Mouse (Mus musculus) thymus, adult 18-20 months (tissue): Measurements from ENCODE around the gene Hpca.

Source experiments
- DNase-seq, 2 experiments: peaks; one replicate each; pipeline ENCODE4 v3.0.0; 2022; ENCODE audit warnings: mixed read lengths in 2 of 2

Hpca gene

DNA sequence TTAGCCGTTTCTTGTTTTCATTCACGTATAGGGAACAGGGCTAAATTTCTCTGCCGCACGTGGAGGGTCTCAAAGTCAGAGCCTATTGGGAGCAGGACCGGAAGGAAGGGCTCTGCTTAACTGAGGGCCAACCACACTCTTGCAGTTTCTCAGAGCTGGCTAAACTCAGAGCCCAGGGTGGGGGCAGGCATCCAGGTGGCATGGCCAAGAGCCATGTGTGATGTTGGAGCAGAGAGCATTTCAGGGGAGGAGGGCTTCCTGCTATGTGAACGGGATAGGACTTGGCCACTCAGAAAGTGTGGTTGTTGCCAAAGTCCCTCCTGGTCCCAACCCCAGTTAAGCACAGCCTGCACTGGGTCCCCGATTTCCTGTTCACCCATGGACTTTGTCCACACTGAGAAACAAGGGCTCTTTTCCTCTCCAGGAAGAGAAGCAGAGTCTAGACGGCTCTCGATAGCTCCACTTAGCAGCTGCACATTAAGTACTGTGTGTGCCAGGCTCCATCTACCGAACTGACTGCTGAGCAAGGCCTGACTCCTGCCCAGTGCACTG lies 14.4 kb downstream of the Hpca start:
- no peak for DNase-seq

DNA sequence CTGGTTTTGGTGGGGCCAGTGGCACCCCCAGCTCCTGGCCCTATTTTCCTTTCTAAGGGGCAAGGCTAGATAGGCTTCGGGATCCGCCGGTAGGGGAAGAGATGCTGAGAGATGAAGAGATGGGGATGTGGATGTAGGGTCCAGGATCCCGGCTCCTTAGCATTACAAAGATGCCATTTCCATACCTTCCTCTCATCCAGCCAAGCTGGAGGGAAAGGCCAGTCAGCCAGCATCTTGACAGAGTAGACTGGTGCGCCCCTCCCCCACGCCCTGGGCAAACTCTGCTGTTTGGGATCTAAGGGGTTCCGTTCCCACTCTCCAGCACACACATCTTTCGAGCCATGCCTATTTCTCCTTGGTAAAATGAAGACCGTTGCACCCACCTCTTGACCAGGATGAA lies 15.8 kb downstream of the Hpca start:
- no peak for DNase-seq

DNA sequence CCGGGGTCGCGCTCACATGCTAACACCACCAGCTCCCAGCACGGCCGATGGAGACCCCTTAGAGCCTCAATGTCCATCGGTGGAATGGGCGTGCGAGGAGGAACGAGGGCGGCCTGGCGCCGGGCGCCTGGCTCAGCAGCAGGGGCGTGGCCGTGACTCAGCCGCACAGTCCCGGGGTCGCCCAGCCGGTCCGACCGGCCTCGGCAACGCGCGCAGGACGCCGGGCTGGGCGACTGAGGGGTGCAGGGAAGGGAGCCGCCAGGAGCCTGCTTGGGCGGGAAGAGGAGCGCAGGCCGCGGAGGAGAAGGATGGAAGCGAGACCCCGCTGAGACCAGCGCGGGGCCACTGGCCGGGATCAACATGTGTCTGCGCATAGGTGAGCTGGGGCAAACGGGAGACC lies 16.5 kb downstream of the Hpca start, which contains the start of gene Tmem54:
Gene Tmem54 (plus strand): TSS at position 193 of the 400 bp plus-strand sequence.
- DNase-seq: no peak

DNA sequence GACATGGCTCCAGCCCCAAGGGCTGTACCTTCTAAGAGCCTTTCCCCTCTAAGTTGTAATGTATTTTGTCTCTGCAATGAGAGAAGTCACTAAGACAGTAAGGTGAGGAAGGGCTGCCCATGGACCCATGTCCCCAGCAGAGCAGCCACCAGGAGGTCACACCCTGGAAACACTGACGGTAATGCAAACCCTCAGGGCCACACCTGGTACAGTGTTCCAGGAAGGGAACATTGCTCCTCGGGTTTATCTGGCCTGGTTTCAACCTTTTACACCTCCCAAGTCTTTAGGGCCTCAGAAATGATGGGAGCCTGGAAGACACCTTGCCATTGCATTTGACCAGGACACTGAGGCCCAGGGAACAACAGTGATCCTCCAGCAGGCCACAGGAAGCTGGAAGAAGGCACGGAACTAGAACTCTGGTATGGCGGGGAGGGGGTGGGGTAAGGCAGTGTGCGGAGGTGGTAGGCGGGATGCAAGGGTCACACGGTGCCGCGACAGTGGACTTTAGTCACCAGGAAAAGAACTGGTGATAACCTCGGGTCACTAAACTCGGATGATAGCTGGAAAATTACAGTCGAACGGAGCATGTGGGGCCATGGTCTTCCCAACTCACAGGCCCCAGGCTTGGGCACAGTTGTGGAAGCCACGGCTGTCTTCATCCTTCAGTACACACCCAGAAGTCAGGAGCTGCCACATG lies 19.6 kb downstream of the Hpca start:
- no peak for DNase-seq

DNA sequence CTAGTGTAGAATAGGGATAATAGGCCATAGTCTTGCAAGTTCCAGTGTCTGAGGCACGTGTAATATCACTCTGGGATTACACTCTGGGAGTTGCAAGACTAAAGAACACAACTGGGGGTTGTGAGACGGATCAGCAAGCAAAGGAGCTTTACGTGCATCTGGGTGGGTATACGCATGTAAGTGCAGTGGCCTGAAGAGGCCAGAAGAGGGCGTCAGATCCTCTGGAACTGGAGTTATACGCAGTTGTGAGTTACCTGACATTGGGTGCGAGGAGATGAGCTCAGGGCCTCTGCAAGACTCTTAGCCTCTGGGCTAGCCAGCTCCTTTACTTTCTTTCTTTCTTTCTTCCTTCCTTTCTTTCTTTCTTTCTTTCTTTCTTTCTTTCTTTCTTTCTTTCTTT lies 24.8 kb downstream of the Hpca start:
- DNase-seq: no peak

DNA sequence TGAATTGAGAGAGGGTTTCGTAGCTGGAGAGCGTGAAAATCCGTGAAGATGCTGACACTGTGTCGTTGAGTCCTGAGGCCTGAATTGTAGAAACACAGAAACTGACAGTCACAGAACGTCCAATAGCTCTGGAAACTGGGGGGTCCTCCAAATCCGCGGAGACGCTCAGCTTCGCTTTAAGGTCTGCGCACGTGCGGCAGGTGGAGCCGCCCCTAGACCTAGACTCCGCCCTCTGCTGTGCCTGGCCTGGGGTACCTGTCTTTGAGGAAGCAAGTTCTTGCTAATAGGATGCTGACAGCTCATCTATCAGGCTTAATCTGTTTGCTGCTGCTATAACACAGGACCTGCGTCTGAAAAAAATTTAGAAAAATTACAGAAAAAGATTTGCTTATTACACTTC lies 26.6 kb downstream of the Hpca start:
- no peak for DNase-seq

DNA sequence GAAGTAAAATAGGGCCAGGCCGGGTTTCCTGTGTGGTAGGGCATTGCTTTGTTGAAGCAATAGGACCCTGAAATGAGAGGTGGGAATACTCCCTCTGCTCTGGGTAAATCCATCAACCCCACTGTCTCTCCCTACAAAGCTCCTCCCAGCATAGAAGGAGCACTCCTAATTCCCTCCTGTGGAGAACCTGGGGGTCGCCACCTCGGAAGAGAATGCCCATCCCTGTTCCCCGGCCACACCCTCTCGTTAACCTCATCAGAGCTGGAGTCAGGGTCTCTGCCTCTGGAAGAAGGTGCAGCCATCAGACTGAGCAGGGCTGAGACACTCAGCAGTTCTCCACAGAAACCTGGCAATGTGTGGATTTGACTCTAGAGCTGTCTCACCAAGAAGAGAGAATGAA lies 34.0 kb downstream of the Hpca start:
- DNase-seq: no peak

DNA sequence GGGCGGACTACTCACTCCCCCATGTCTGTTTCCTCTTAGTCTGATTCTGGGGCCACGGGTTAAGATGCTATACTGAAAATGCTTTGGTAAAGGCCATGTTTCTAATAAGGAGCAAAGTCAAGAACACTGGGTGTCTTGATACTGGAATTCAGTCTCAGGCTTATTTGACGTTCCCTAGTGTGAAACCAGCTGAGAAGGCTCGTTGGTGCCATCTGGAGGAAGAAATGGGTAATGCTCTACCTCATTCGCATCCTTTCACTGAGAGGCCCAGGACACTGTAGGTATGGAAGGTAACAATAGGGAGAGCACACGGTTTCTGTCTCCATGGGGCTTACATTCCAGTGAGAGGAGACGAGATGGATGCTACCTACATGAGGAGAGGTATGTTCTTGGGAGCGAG lies 35.8 kb downstream of the Hpca start:
- DNase-seq: peak in 1 of 2 experiments; percentile 7

DNA sequence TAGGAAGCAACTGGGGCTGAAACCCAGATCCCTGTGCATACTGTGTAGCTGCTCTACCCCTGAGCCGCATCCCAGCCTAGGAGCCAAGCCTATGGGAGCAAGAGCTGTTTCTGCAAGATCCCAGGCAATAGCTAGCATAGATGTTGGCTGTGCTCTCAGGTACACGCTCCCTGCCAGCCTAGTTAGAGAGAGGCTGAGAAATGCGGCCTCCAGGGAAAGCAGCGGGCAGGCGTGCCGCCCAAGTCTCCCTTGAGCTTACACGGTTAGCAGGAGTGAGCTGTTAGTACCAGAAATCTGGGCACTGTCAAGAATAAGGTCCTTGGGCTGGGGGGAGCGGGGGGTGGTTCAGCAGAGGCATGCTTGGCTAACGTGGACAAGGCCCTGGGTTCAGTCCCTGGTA lies 36.9 kb downstream of the Hpca start:
- DNase-seq: no peak

DNA sequence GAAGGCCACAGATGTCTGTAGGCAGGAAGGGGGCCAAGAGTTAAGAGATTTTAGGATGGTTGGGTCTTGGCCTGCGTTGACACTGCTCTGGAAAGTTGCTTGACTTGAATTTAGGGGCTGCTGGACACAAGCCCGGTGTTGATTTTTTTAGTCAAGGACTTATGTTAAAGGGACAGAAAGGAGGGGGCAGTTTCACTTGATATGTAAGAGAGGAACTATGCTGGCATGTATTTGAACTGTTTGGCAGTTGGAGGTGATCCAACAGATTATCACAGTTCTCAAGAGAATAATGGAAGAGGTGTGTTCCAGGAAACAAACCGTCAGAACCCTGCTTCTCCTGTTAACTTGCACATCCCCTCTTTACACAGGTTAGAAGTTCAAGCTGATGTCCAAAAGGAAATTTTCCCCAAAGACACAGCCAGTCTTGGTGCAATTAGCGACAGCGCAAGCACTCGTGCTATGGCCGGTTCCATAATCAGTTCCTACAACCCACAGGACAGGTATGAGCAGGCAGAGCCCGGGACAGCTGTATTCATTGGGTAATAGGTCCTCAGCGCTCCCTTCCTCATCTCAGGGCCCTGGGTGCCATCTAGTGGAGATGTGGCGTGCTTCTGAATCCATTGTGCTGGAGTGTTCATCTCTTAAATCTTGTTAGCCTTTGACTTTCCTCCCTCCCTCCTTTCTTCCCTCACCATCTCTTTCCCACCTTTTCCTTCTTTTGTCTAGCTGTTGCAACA lies 39.3 kb downstream of the Hpca start:
- DNase-seq: peak; percentile 24 to 44

DNA sequence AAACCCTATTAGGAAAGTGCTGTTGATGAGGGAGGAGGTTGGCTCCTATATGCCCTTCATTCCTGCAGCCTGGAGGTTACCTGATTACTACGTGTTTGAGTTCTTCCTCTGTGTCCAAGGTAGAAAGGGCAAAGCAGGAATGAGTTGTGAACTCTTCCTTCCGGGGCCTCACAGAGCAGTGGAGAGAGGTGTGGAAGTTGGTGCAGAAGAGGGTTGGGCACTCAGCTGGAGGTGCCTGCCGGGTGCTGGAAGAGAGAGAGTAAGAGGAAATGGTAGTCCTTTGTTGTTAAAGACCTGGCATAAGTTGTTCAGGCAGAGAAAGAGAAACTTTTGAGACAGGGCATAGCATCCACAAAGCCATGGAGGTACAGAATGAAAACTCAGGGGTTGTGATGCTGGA lies 39.9 kb downstream of the Hpca start:
- DNase-seq: no peak

DNA sequence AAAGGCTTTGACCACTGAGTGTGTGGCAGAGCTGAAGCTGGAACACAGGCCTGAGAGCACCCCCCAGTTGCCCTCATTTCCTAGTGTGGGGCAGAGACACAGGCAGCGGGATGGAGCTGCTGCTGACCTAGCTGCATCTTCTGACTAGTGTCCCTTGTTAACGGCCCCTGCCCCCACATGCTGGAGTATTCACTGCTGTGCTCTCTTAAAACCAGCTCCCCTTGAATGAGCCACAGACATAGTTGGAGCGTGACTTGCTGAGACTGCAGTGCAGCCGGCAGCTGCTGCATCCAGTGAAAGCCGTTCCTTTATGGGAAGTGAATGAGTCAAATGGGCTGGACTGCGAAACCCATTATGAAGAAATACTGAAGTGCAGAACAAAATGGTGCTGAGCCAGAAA lies 40.3 kb downstream of the Hpca start:
- no peak for DNase-seq

DNA sequence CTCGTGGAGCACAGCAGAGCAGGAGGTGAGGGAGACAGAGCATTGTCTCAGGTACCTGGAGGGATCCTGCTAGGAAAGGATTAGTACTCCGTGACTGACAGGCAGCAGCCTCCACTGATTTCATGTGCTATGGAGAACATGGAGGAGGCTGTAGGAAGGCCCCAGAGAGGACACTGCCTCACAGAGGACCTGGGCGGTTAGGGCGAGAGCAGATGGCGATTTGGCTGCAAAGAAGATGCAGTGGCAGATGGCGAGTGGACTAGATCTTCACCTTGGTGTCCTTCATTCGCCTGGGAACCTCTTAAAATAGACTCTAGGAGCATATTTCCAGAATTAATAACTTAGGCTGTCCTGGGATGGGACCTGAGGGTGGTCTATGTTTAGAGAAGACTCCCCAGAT lies 40.8 kb downstream of the Hpca start:
- no peak for DNase-seq

DNA sequence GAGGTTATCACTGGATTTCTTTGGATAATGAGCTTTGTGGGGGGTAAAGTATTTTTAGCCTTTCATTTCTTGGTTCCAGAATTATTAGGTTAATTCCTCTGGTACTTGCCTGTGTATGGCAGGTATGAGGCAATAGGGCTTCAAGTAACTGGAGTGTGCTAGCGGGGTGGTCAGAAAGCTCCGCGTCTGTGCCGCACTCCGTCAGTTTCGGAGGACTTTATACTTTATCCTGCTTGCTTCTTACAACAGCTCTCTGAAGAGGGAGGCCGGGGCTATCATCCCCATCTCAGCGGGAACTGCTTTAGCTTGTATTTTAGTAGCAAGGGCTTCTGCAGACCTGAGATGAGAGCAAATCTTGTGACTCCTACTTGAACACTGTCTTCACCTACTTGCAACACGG lies 42.7 kb downstream of the Hpca start:
- no peak for DNase-seq

DNA sequence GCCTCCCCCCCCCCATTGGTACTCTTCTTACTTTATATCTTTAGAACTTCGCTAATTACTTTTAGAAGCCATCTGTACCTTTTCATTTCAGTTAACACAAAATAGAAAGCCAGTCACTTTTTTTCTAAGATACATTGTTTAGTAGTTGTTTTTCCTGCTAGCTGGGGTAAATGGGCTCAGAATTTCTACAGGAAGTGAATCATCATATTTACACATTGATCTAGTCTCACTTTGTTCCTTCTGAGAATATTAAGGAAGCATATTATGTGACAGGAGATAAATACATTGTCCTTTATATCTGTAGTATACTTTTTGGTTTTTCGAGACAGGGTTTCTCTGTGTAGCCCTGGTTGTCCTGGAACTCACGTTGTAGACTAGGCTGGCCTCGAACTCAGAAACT lies 53.0 kb downstream of the Hpca start:
- no peak for DNase-seq

DNA sequence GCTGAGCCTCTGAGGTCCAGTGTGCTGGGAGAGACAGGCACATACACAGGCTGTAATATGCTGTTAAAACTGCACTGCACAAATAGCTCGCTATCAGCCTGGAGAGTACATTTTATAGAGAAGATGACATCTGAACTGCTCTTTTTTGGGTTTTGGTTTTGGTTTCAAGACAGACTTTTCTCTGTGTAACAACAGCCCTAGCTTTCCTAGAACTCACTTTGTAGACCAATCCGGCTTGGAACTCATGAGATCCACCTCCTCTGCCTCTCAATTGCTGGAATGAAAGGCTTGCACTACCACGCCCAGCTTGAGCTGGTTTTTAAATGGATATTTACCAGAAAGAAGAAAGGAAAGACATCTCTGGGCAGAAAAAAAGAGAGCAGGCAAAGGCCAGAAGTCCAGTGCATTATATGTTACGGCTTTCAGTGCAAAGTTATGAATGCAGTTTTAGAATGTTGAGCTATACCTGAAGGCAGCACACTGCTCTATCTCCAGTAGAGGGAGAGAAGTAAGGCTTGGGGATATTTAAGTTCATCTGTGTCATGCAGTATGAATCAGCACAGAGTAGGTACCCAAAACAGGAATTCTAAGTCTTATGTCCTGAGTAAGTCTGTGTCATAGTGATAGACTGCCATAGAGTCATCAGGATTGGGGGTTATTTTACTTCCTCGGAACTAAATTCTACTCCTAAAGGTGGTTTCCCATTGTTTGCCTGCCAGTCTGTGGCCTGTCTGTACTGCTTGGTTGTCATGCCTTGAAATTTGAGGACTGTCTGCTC lies 54.0 kb downstream of the Hpca start:
- no peak for DNase-seq

DNA sequence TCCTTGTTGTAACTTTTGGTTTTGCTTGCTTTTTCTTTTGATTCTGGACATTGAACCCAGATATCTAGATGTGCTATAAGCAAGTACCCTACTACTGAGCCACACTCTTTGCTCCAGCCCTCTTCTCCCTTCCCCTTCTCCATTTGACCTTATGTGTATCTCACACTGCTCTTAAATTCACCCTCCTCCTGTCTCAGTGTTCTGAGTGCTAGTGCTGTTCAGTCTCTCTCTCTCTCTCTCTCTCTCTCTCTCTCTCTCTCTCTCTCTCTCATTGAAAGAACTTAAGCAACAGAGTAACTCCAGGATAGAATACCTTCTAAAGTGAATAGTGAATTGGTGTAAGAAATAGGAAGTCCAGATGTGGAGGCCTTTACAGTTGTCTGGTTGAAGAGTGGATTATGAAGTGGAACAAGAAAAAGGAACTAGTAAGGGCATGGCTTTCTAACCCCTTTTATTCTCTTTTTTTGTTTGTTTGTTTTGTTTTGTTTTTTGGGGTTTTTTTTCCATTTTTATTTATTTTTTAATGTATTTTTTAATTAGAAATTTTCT lies 56.1 kb downstream of the Hpca start:
- DNase-seq: no peak

DNA sequence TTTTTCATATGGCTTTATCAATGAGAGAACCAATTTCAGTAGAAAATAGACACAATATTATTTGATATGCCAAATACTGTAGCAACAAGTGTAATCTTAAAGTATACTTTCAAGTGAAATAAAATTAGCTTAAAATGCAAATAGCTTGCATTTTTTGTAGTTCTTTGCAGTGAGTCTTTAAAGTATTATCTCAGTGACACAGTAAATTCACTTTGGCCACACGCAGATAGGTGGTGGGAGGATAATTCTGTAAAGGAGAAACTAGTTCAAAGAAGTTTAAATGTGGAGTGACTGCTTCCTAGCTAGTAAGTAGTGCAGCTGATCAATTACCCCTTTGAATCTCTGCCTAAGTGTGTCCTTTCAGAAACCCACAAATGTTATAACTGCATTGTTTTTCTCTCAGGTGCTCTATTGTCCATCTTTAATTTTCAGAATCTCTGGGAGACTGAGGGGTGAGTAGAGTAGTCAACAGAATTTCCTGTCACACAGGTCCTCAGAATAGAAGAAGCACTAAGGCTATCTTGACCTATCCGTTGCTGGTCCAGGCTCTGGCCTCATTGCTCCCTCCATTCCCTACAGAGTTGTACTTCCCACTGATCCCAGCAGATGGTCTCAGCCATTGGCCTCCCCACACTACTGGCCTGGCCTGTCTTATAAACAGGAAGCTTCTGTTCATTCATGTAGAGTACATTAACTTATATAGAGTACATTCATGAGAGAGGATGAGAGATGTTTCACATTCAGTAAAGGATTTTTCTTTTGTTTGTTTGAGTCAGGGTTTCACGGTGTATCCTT lies 59.4 kb downstream of the Hpca start:
- DNase-seq: no peak
